Mouse (Mus musculus) hindbrain, postnatal 0 days (tissue): ENCODE measurements at regions not wholly inside any gene's neighbourhood (a gene's known extent, or its start where the extent isn't known, plus 50 kb on each side); places are given as distances from the start of the nearest gene placed in this dataset.
A peak's percentile ranks its signal among the peaks of the same experiment; 100 is the strongest.

Experiments used
- ATAC-seq: fragments of 200-750 bp; cut with Nextera tagmentation; 2 replicates; pipeline ENCODE4 v1.8.0; 2017; ENCODE audit warnings: mild to moderate bottlenecking, moderate TSS enrichment, moderate library complexity
- DNase-seq: peaks from one replicate; pipeline ENCODE4 v3.0.0-alpha.2; 2015; ENCODE audit warnings: low spot score
- H3K27ac ChIP-seq: fragments of 300-500 bp; sonication (generic); 2 replicates; pipeline ENCODE4 v1.5.1; 2014; ENCODE audit warnings: mild to moderate bottlenecking
- H3K27me3 ChIP-seq: fragments of 300-500 bp; sonication (generic); 2 replicates; pipeline ENCODE4 v1.6.1; 2014; ENCODE audit warnings: low read length, mixed read lengths; ENCODE audit not compliant: insufficient read depth
- H3K36me3 ChIP-seq: fragments of 300-500 bp; sonication (generic); 2 replicates; pipeline ENCODE4 v1.6.1; 2014; ENCODE audit warnings: low read length, mixed read lengths; ENCODE audit not compliant: insufficient read depth
- H3K4me1 ChIP-seq: fragments of 300-500 bp; sonication (generic); 2 replicates; pipeline ENCODE4 v1.6.1; 2014; ENCODE audit warnings: antibody characterized with exemption, low read length, mixed read lengths; ENCODE audit not compliant: insufficient read depth
- H3K4me2 ChIP-seq: fragments of 300-500 bp; sonication (generic); 2 replicates; pipeline ENCODE4 v1.6.1; 2014; ENCODE audit warnings: low read depth, mild to moderate bottlenecking, low read length, moderate library complexity, mixed read lengths
- H3K4me3 ChIP-seq: fragments of 300-500 bp; sonication (generic); 2 replicates; pipeline ENCODE4 v1.5.1; 2014; ENCODE audit warnings: low read length
- H3K9ac ChIP-seq: fragments of 300-500 bp; sonication (generic); replicated peaks from 2 replicates; pipeline ENCODE4 v1.6.1; 2014; ENCODE audit warnings: mild to moderate bottlenecking, low read length, moderate library complexity, mixed read lengths
- H3K9me3 ChIP-seq: fragments of 300-500 bp; sonication (generic); 2 replicates; pipeline ENCODE4 v1.6.1; 2016; ENCODE audit warnings: low read length, mixed read lengths
- CTCF ChIP-seq: IDR thresholded peaks from 2 replicates; pipeline ENCODE4 v1.5.1; 2016; ENCODE audit warnings: antibody characterized with exemption, control low read depth, low read depth
- WGBS: fragments of 180-500 bp; shearing (Covaris S2); extraction: QIAGEN DNeasy Blood & Tissue Kit; methylation state at CpG from one replicate; pipeline ENCODE4 v1.1.7; 2014; 5-methylcytosine and 5-hydroxymethylcytosine counted together

DNA sequence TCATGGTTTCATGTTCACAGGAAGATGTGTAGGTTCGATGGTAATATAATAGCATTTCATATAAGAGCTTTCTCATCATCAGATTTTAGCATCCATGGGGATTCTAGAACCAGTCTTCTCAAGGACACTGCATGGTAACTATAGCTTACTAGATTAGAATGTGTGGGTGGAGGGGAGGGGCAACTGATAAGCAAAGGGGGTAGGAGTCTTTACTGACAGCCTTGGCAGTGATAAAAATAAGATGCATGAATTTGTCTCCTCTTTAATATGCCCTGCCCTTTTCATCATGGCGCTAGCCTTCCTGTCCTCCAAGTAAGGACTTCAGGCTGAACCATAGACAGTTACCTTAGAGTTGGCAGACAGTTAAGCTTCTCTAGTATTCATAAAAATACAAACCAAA is 69.6 kb upstream of the Slc22a23 start:
- Histone ChIP-seq H3K27me3 (no peaks in the 10 kb centered on the region), H3K4me2 (no peak overlapping the region), H3K27ac (no peak overlapping the region), H3K4me1 (no peaks in the 10 kb centered on the region), H3K4me3 (no peak overlapping the region), H3K9ac (no peak overlapping the region), H3K9me3 (no peaks in the 10 kb centered on the region), H3K36me3 (no peaks in the 10 kb centered on the region)
- no peak for DNase-seq
- WGBS, result 91% methylated on average over 2 of the region's 2 CpGs
- TF ChIP-seq CTCF, result no peak
- no peak for ATAC-seq

DNA sequence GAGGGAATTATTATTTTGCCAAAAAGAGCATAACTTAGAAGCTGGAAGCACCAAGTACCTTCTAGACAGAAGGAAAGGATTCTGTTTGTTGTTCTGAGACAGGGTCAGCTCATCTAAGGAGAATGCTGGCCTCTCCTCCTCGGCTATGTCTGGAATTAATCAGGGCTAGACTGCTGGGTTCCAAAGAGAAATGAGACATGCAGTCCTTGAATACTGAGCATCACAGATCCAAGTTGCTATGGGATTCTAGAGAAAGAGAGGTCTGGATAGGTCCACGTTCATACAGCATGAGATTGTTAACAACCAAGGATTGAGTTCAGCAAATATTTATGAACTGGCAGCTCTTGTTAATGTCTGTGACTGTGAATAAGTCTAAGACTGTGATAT is 63.7 kb upstream of the Slc22a23 start:
- no peaks in the 10 kb centered on the region for H3K27me3 ChIP-seq
- no peaks in the 10 kb centered on the region for H3K9me3 ChIP-seq
- 0 out of 2 replicates have a peak, but pooled peaks have one; percentile 43 for ATAC-seq
- DNase-seq, result no peak
- H3K27ac ChIP-seq, result no peak overlapping the region
- no peak overlapping the region for H3K4me2 ChIP-seq
- WGBS, result 37% methylated on average over 2 of the region's 2 CpGs
- no peak overlapping the region for H3K9ac ChIP-seq
- no peak overlapping the region for H3K4me3 ChIP-seq
- H3K36me3 ChIP-seq, result no peaks in the 10 kb centered on the region
- no peak for TF ChIP-seq CTCF
- H3K4me1 ChIP-seq, result no peaks in the 10 kb centered on the region

DNA sequence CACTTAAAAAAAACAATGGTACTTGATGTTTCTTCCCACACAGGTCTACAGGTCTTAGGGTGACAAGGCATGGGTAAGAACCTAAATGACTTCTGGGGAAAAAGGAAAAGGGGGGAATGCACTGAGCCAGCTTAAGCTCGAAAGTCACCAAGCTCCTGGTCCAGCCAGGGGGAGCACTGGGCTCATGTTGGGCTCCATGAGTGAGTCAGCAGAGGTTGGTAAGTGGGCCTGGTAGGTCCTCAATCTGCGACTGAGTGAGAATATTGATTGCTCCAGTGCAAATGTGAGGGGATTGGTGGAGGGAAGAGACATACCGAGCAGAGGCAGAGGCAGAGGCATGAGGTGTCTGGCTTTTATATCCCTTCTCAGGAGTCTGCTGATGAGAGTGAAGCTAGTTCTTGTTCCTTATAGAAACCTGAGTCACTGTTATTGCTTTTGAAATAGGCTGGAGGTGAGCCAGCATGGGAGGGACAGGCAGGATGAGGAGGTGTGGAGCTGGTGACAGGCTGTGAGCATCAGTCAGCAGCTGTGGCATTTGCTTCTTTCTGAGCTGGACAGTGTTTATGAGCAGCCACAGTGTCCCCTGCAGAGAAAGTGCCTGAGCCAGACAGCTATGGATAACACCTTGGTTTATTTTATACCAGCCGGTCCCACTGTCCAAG is 63.2 kb upstream of the Slc22a23 start:
- Histone ChIP-seq H3K9ac (no peak overlapping the region), H3K27me3 (no peaks in the 10 kb centered on the region), H3K9me3 (no peaks in the 10 kb centered on the region), H3K36me3 (no peaks in the 10 kb centered on the region), H3K27ac (no peak overlapping the region), H3K4me3 (no peak overlapping the region), H3K4me1 (no peaks in the 10 kb centered on the region), H3K4me2 (no peak overlapping the region)
- no peak for TF ChIP-seq CTCF
- 68% methylated on average over 4 of the region's 4 CpGs for WGBS
- ATAC-seq (0 out of 2 replicates have a peak, but pooled peaks have one; percentile 56), DNase-seq (no peak)

DNA sequence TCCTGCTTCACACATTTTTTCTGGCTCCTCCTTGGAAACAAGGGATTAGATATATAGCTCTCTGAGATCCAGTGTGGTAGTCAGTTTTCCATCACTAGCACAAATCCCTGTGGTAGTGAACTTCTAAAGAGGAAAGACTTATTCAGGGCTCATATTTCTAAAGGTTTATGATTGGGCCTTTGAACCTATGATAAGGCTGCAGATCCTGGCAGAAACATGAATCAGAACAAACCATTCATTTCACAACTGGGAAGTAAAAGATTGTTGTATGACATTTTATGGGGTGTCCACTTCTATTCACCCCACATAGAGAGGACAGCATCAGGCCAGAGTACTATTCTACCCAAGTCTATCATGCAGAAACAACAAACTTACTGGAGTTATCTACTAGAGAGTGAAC is 61.3 kb upstream of the Slc22a23 start:
- DNase-seq (no peak), ATAC-seq (no peak)
- Histone ChIP-seq H3K27me3 (no peaks in the 10 kb centered on the region), H3K4me2 (no peak overlapping the region), H3K4me3 (no peak overlapping the region), H3K27ac (no peak overlapping the region), H3K4me1 (no peaks in the 10 kb centered on the region), H3K36me3 (no peaks in the 10 kb centered on the region), H3K9me3 (no peaks in the 10 kb centered on the region), H3K9ac (no peak overlapping the region)
- no peak for TF ChIP-seq CTCF

DNA sequence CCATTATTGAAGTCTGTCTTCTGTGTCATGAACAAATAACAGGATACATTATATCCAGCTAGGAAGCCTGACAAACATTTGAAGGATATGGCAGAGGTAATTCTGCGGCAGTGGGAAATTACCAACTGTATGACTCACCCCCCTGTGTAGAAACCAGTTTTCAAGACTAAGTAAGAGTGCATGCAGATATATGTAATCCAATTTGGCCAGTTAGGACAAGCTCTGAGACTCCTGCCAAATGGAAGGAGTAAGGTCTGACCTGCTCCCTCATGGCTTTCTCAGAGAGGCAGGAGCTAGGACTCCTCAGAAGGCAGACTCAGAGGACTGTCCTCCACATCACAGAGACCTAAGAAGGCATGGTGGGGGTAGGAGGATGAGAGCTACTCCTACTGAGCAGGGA is 57.6 kb upstream of the Slc22a23 start:
- Histone ChIP-seq H3K4me2 (no peak overlapping the region), H3K4me1 (no peaks in the 10 kb centered on the region), H3K36me3 (no peaks in the 10 kb centered on the region), H3K27ac (no peak overlapping the region), H3K27me3 (no peaks in the 10 kb centered on the region), H3K9me3 (no peaks in the 10 kb centered on the region), H3K4me3 (no peak overlapping the region), H3K9ac (no peak overlapping the region)
- DNase-seq (no peak), ATAC-seq (no peak)
- 90% methylated on average over 1 of the region's 1 CpGs for WGBS
- TF ChIP-seq CTCF, result no peak

DNA sequence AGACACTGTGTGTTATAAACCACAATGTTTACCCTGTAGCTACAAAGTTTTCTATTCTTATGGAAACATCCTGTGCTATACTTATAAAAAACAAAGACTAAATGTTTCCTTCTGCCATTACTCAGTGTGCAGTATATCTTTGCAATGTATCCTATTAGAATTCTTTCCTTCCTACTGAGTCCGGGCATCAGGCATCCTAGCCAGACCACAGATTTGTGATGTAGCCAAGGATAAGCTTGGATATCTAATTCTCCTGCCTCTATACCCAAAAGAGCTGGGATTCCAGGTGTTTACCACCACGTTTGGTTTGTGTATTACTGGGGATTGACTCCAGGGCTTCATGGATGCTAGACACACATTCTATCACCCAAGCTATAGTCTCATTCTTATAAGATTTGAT is 56.0 kb upstream of the Slc22a23 start:
- Histone ChIP-seq H3K27me3 (no peaks in the 10 kb centered on the region), H3K4me2 (no peak overlapping the region), H3K9ac (no peak overlapping the region), H3K36me3 (no peaks in the 10 kb centered on the region), H3K4me1 (no peaks in the 10 kb centered on the region), H3K27ac (no peak overlapping the region), H3K4me3 (no peak overlapping the region), H3K9me3 (no peaks in the 10 kb centered on the region)
- no peak for ATAC-seq
- no peak for DNase-seq
- TF ChIP-seq CTCF, result no peak
- WGBS, result 75% methylated on average over 2 of the region's 2 CpGs

DNA sequence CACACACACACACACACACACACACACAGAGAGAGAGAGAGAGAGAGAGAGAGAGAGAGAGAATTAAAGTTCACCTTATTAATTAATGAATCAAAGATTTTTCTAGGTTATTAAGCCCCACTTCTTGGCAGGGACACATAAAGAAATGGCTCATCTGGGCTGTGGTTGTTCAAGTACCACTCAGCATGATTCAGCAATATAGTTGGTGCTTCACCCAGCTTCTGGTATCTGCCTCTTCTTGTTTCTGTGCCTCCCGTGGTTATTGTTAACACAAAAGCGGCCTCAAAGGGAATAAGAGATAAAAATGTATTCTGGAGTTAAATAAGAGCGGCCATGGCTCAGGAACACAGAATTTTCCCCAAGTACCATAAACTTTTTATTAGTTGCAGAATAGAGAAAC is 53.9 kb upstream of the Slc22a23 start:
- ATAC-seq, result no peak
- Histone ChIP-seq H3K4me2 (no peak overlapping the region), H3K9me3 (no peaks in the 10 kb centered on the region), H3K9ac (no peak overlapping the region), H3K36me3 (no peaks in the 10 kb centered on the region), H3K4me3 (no peak overlapping the region), H3K27me3 (no peaks in the 10 kb centered on the region), H3K4me1 (no peaks in the 10 kb centered on the region), H3K27ac (no peak overlapping the region)
- no peak for TF ChIP-seq CTCF
- DNase-seq, result no peak
- WGBS, result 78% methylated on average over 3 of the region's 3 CpGs
